Mouse (Mus musculus) ES-E14 (cell line): ENCODE results near the gene Ablim1. TPM values are rescaled to one million over a fixed set of nuclear protein-coding genes. Genes with fewer than 3 reads are reported as not detected.

Source experiments
- DNase-seq: peaks from one replicate; pipeline ENCODE4 v3.0.0-alpha.2; 2013; ENCODE audit warnings: low read depth, low spot score
- H3K27ac ChIP-seq: 2 replicates; pipeline ENCODE4 v1.5.1; 2012; ENCODE audit warnings: low read depth, mild to moderate bottlenecking, low read length, moderate library complexity, mixed read lengths; ENCODE audit not compliant: poor library complexity, insufficient read depth, severe bottlenecking
- H3K36me3 ChIP-seq: 2 replicates; pipeline ENCODE4 v1.6.1; 2012; ENCODE audit warnings: mild to moderate bottlenecking, low read length, moderate library complexity, mixed read lengths; ENCODE audit not compliant: control insufficient read depth, poor library complexity, insufficient read depth, severe bottlenecking
- H3K4me1 ChIP-seq, 2 experiments: fragments of 150-350 bp in 1 of 2; sonication (generic) in 1 of 2; 2 replicates each; pipeline ENCODE4 v1.6.1; 2012; ENCODE audit warnings: low read length in 2 of 2, mild to moderate bottlenecking in 1 of 2, mixed read lengths in 1 of 2; ENCODE audit not compliant: control insufficient read depth in 2 of 2, insufficient read depth in 2 of 2, poor library complexity in 1 of 2
- H3K4me3 ChIP-seq, 2 experiments: fragments of 150-350 bp in 1 of 2; sonication (generic) in 1 of 2; 2 replicates each; pipeline ENCODE4 v1.5.1; 2012; ENCODE audit warnings: low read length in 2 of 2, low read depth in 1 of 2, mild to moderate bottlenecking in 1 of 2, mixed read lengths in 1 of 2; ENCODE audit not compliant: insufficient read depth in 1 of 2, poor library complexity in 1 of 2, severe bottlenecking in 1 of 2
- H3K9ac ChIP-seq: 2 replicates; pipeline ENCODE4 v1.6.1; 2012; ENCODE audit warnings: low read depth, mild to moderate bottlenecking, low read length, mixed read lengths; ENCODE audit not compliant: poor library complexity, insufficient read depth, severe bottlenecking
- H3K9me3 ChIP-seq: fragments of 150-350 bp; sonication (generic); 2 replicates; pipeline ENCODE4 v1.6.1; 2012; ENCODE audit warnings: low read depth, mild to moderate bottlenecking, low read length; ENCODE audit not compliant: control insufficient read depth, insufficient read depth
- CHD2 ChIP-seq: IDR thresholded peaks from 2 replicates; pipeline ENCODE4 v1.6.1; 2014; ENCODE audit warnings: mild to moderate bottlenecking, low read depth, low read length, inconsistent platforms
- HCFC1 ChIP-seq: IDR thresholded peaks from 2 replicates; pipeline ENCODE4 v1.6.1; 2012; ENCODE audit warnings: low read length, inconsistent platforms, borderline replicate concordance; ENCODE audit not compliant: insufficient read depth
- MAFK ChIP-seq: IDR thresholded peaks from 2 replicates; pipeline ENCODE4 v1.6.1; 2014; ENCODE audit warnings: mild to moderate bottlenecking, low read depth, low read length, inconsistent platforms; ENCODE audit not compliant: insufficient read depth
- ZC3H11A ChIP-seq: IDR thresholded peaks from 2 replicates; pipeline ENCODE4 v1.6.1; 2012; ENCODE audit warnings: low read depth, mild to moderate bottlenecking, inconsistent platforms, low read length, borderline replicate concordance
- ZNF384 ChIP-seq: IDR thresholded peaks from 2 replicates; pipeline ENCODE4 v1.6.1; 2012; ENCODE audit warnings: low read depth, low read length, inconsistent platforms
- in situ Hi-C, 2 experiments: fragments of 600-800 bp; cut with MboI; formaldehyde crosslinking; loops; one replicate each; pipeline ENCODE4 v1.15.1; 2025; ENCODE audit warnings: low sequenced_read_pairs in 2 of 2, inconsistent platforms in 1 of 2; ENCODE audit not compliant: unreplicated experiment in 2 of 2
- total RNA-seq: library from RNA; depleted of rRNA; stranded (reverse); fragments of 300-350 nt; gene quantifications from 2 replicates; pipeline ENCODE4 v1.2.3, GENCODE M21; 2012

The Ablim1 gene
- total RNA-seq, 1 experiment = 5.4 TPM

DNA sequence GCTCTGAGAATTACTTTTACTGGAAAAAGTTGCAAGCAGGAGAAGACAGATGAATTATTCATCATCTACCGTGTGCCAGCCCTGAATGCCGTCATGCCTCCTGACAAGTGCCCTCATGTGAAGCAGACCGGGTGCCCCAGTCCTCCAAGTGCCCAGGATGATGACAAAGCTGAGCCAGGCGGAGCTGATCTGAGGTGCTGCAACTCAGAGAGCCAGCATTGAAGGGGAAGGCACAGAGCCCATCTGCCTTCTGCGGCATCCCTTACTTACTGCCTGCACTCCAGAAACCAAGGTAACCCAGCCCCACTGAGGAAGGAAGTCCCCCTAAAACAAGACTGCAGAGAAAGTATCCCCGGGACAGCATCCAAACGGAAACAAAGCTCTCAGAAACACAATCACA is 76.3 kb downstream of the Ablim1 start:
- DNase-seq = no peak
- H3K4me3 ChIP-seq = no peak overlapping the region
- in situ Hi-C loops = no loop called here
- H3K9ac ChIP-seq = no peak overlapping the region
- H3K36me3 ChIP-seq = no peaks in the 10 kb centered on the region
- no peaks in the 10 kb centered on the region for H3K4me1 ChIP-seq
- no peak overlapping the region for H3K27ac ChIP-seq
- no peaks in the 10 kb centered on the region for H3K9me3 ChIP-seq
- TF ChIP-seq MAFK (no peak), HCFC1 (no peak), ZNF384 (no peak), ZC3H11A (no peak), CHD2 (no peak)

DNA sequence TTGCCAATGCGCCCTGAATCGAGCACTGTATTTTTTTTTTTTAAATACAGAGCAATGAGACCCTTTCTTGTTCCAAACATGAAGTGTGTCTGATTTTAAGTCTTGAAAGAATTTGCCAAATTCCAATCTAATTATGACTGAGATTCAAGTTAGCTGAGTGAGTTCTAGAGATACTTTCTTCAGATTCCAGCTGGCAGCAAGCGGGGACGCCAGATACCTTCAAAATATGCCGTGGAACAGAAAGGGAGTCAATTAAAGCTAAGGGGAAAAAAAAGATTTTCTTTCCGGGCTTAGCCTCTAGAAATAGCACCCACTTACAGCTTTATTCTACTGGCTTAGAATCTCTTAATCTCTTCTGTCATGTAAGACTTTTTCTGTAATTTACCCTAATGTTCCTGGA is 77.2 kb downstream of the Ablim1 start:
- DNase-seq = no peak
- no peak overlapping the region for H3K9ac ChIP-seq
- TF ChIP-seq ZNF384 (no peak), CHD2 (no peak), HCFC1 (no peak), MAFK (no peak)
- H3K27ac ChIP-seq = no peak overlapping the region
- no peaks in the 10 kb centered on the region for H3K36me3 ChIP-seq
- no peaks in the 10 kb centered on the region for H3K9me3 ChIP-seq
- in situ Hi-C loops = no loop called here
- no peak overlapping the region for H3K4me3 ChIP-seq
- no peaks in the 10 kb centered on the region for H3K4me1 ChIP-seq

DNA sequence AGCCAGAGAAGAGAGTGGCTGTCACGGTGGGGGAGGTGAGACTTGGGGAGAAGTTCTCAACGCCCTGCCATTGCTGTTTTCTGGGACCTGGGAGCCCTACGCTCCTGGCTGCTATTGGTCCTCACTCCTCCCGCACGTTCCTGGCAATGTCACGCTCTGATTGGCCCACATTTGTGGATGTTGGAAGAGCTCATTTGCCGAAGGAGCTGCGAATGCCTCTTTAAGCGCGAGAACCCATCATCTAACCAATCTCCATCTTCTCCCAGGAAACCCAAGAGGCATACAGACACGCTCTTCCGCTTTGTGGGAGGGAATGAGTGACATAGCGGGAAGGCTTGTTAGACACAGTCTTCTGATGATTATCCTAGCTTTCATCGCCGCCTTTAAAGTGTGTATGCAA is 78.1 kb downstream of the Ablim1 start:
- no peaks in the 10 kb centered on the region for H3K4me1 ChIP-seq
- H3K27ac ChIP-seq = no peak overlapping the region
- no peak for DNase-seq
- no peak overlapping the region for H3K9ac ChIP-seq
- H3K9me3 ChIP-seq = no peaks in the 10 kb centered on the region
- H3K4me3 ChIP-seq = no peak overlapping the region
- TF ChIP-seq MAFK (no peak), CHD2 (no peak), ZC3H11A (no peak), HCFC1 (no peak), ZNF384 (no peak)
- in situ Hi-C loops = no loop called here
- no peaks in the 10 kb centered on the region for H3K36me3 ChIP-seq

DNA sequence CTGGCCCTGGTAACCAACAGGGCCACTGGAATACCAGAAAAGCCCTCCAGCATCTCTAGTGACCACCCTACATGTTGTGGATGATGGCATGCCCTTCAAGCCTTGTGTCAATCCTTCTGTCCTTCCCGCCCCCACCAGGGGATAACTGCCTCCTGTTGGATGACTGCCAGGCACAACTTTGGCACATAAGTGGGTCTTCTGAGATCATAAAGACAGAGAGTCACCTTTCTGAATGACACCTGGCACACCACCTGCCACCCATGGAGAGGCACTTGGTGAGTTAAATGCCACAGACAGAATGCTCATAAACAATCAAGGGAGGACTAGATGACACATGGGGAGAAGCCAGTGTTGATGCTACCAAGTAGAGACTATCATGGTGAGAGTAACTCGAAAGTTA is 78.8 kb downstream of the Ablim1 start:
- Histone ChIP-seq H3K36me3 (no peaks in the 10 kb centered on the region), H3K27ac (no peak overlapping the region), H3K9me3 (no peaks in the 10 kb centered on the region), H3K4me3 (no peak overlapping the region), H3K4me1 (no peaks in the 10 kb centered on the region), H3K9ac (no peak overlapping the region)
- DNase-seq = no peak
- TF ChIP-seq MAFK (no peak), HCFC1 (no peak), CHD2 (no peak), ZC3H11A (no peak), ZNF384 (no peak)
- in situ Hi-C loops = no loop called here

GRCm38 (mm10) chr19:57230996-57231395 is 83.7 kb downstream of the Ablim1 start:
- no peak overlapping the region for H3K27ac ChIP-seq
- in situ Hi-C loops = no loop called here
- no peaks in the 10 kb centered on the region for H3K9me3 ChIP-seq
- H3K4me3 ChIP-seq = no peak overlapping the region
- no peak for TF ChIP-seq ZC3H11A
- TF ChIP-seq HCFC1 = no peak
- DNase-seq = no peak
- no peaks in the 10 kb centered on the region for H3K4me1 ChIP-seq
- H3K36me3 ChIP-seq = no peaks in the 10 kb centered on the region
- H3K9ac ChIP-seq = no peak overlapping the region
